Mouse (Mus musculus): ENCODE data around the gene Stk38l. TPM values are rescaled to one million over a fixed set of nuclear protein-coding genes. Genes with fewer than 3 reads are reported as not detected.

Stk38l gene
- polyA plus RNA-seq, 1 experiment from 2014 or later = 13.2 TPM

GRCm38 (mm10) chr6:146731031-146731430 lies 6.2 kb downstream of the Stk38l start:
- no peak for DNase-seq (ENCODE audit: low spot score)
- Histone ChIP-seq H3K4me2 (replicated peaks; ENCODE audit: low read depth, low read length) (no peak overlapping the region), H3K27me3 (replicated peaks; ENCODE audit: insufficient read depth, low read length) (no peaks in the 10 kb centered on the region), H3K27ac (ENCODE audit: low read length) (no peak overlapping the region), H3K4me1 (ENCODE audit: insufficient read depth, low read depth, low read length) (no peaks in the 10 kb centered on the region; the same call in 1 of the 2 replicates), H3K9ac (replicated peaks; ENCODE audit: low read depth) (no peak overlapping the region), H3K36me3 (ENCODE audit: insufficient read depth, low read length) (no peaks in the 10 kb centered on the region), H3K4me3 (ENCODE audit: low read depth, low read length) (no peak overlapping the region), H3K9me3 (ENCODE audit: low read length) (no peaks in the 10 kb centered on the region)
- ATAC-seq = no peak
- no peak for TF ChIP-seq CTCF (IDR thresholded peaks at IDR 0.05)
- TF ChIP-seq EP300 (IDR thresholded peaks at IDR 0.05) = no peak
- WGBS = 83% methylated on average over 1 of the region's 1 CpGs

- Histone ChIP-seq H3K4me3 (ENCODE audit: low read depth, low read length) (no peak overlapping the region), H3K27me3 (replicated peaks; ENCODE audit: insufficient read depth, low read length) (no peaks in the 10 kb centered on the region), H3K4me1 (ENCODE audit: insufficient read depth, low read depth, low read length) (no peaks in the 10 kb centered on the region; the same call in 1 of the 2 replicates), H3K9ac (replicated peaks; ENCODE audit: low read depth) (no peak overlapping the region), H3K9me3 (ENCODE audit: low read length) (no peaks in the 10 kb centered on the region), H3K27ac (ENCODE audit: low read length) (no peak overlapping the region), H3K4me2 (replicated peaks; ENCODE audit: low read depth, low read length) (no peak overlapping the region), H3K36me3 (ENCODE audit: insufficient read depth, low read length) (no peaks in the 10 kb centered on the region)
- ATAC-seq (no peak), DNase-seq (ENCODE audit: low spot score) (no peak)
- 50% methylated on average over 2 of the region's 2 CpGs for WGBS
- TF ChIP-seq EP300 (IDR thresholded peaks at IDR 0.05) (no peak), CTCF (IDR thresholded peaks at IDR 0.05) (no peak)
Measured at GRCm38 (mm10) chr6:146731692-146732091, 6.9 kb downstream of the Stk38l start.

GRCm38 (mm10) chr6:146732232-146732631 lies 7.4 kb downstream of the Stk38l start:
- 45% methylated on average over 3 of the region's 3 CpGs for WGBS
- no peak overlapping the region for H3K27ac ChIP-seq (ENCODE audit: low read length)

GRCm38 (mm10) chr6:146732676-146733075 lies 7.9 kb downstream of the Stk38l start:
- DNase-seq (ENCODE audit: low spot score) = no peak
- H3K27me3 ChIP-seq (replicated peaks; ENCODE audit: insufficient read depth, low read length) = no peaks in the 10 kb centered on the region
- no peak overlapping the region for H3K27ac ChIP-seq (ENCODE audit: low read length)
- no peak for ATAC-seq
- H3K4me2 ChIP-seq (replicated peaks; ENCODE audit: low read depth, low read length) = no peak overlapping the region
- H3K9ac ChIP-seq (replicated peaks; ENCODE audit: low read depth) = no peak overlapping the region
- H3K4me3 ChIP-seq (ENCODE audit: low read depth, low read length) = no peak overlapping the region
- TF ChIP-seq CTCF (IDR thresholded peaks at IDR 0.05) (no peak), EP300 (IDR thresholded peaks at IDR 0.05) (no peak)
- H3K36me3 ChIP-seq (ENCODE audit: insufficient read depth, low read length) = no peaks in the 10 kb centered on the region
- no peaks in the 10 kb centered on the region for H3K9me3 ChIP-seq (ENCODE audit: low read length)
- H3K4me1 ChIP-seq (ENCODE audit: insufficient read depth, low read depth, low read length) = no peaks in the 10 kb centered on the region; the same call in 1 of the 2 replicates
- 19% methylated on average over 1 of the region's 1 CpGs for WGBS

More at GRCm38 (mm10) chr6:146732232-146732631, 7.4 kb downstream of the Stk38l start:
- no peak for DNase-seq (ENCODE audit: low spot score)
- no peaks in the 10 kb centered on the region; the same call in 1 of the 2 replicates for H3K4me1 ChIP-seq (ENCODE audit: insufficient read depth, low read depth, low read length)
- H3K4me2 ChIP-seq (replicated peaks; ENCODE audit: low read depth, low read length) = no peak overlapping the region
- no peaks in the 10 kb centered on the region for H3K36me3 ChIP-seq (ENCODE audit: insufficient read depth, low read length)
- no peak for TF ChIP-seq CTCF (IDR thresholded peaks at IDR 0.05)
- TF ChIP-seq EP300 (IDR thresholded peaks at IDR 0.05) = no peak
- H3K9ac ChIP-seq (replicated peaks; ENCODE audit: low read depth) = no peak overlapping the region
- H3K9me3 ChIP-seq (ENCODE audit: low read length) = no peaks in the 10 kb centered on the region
- H3K4me3 ChIP-seq (ENCODE audit: low read depth, low read length) = no peak overlapping the region
- no peaks in the 10 kb centered on the region for H3K27me3 ChIP-seq (replicated peaks; ENCODE audit: insufficient read depth, low read length)
- ATAC-seq = no peak

GRCm38 (mm10) chr6:146733554-146733953 lies 8.8 kb downstream of the Stk38l start:
- Histone ChIP-seq H3K4me1 (ENCODE audit: insufficient read depth, low read depth, low read length) (no peaks in the 10 kb centered on the region; the same call in 1 of the 2 replicates), H3K4me2 (replicated peaks; ENCODE audit: low read depth, low read length) (no peak overlapping the region), H3K27ac (ENCODE audit: low read length) (no peak overlapping the region), H3K9ac (replicated peaks; ENCODE audit: low read depth) (no peak overlapping the region), H3K9me3 (ENCODE audit: low read length) (no peaks in the 10 kb centered on the region), H3K36me3 (ENCODE audit: insufficient read depth, low read length) (no peaks in the 10 kb centered on the region), H3K27me3 (replicated peaks; ENCODE audit: insufficient read depth, low read length) (no peaks in the 10 kb centered on the region), H3K4me3 (ENCODE audit: low read depth, low read length) (no peak overlapping the region)
- DNase-seq (ENCODE audit: low spot score) = no peak
- ATAC-seq = no peak
- WGBS = 50% methylated on average over 1 of the region's 1 CpGs
- TF ChIP-seq EP300 (IDR thresholded peaks at IDR 0.05) = no peak
- no peak for TF ChIP-seq CTCF (IDR thresholded peaks at IDR 0.05)

- TF ChIP-seq CTCF (IDR thresholded peaks at IDR 0.05) = no peak
- no peak overlapping the region for H3K4me2 ChIP-seq (replicated peaks; ENCODE audit: low read depth, low read length)
- no peak overlapping the region for H3K4me3 ChIP-seq (ENCODE audit: low read depth, low read length)
- no peaks in the 10 kb centered on the region; the same call in 1 of the 2 replicates for H3K4me1 ChIP-seq (ENCODE audit: insufficient read depth, low read depth, low read length)
- H3K9ac ChIP-seq (replicated peaks; ENCODE audit: low read depth) = no peak overlapping the region
- no peak for ATAC-seq
- 81% methylated on average over 1 of the region's 1 CpGs for WGBS
- no peaks in the 10 kb centered on the region for H3K36me3 ChIP-seq (ENCODE audit: insufficient read depth, low read length)
- H3K9me3 ChIP-seq (ENCODE audit: low read length) = no peaks in the 10 kb centered on the region
- no peaks in the 10 kb centered on the region for H3K27me3 ChIP-seq (replicated peaks; ENCODE audit: insufficient read depth, low read length)
- DNase-seq (ENCODE audit: low spot score) = no peak
- H3K27ac ChIP-seq (ENCODE audit: low read length) = no peak overlapping the region
Measured at GRCm38 (mm10) chr6:146738889-146739288, 14.1 kb downstream of the Stk38l start.

GRCm38 (mm10) chr6:146740724-146741123 lies 15.9 kb downstream of the Stk38l start:
- ATAC-seq (no peak), DNase-seq (ENCODE audit: low spot score) (no peak)
- H3K9ac ChIP-seq (replicated peaks; ENCODE audit: low read depth) = no peak overlapping the region
- TF ChIP-seq EP300 (IDR thresholded peaks at IDR 0.05) (no peak), CTCF (IDR thresholded peaks at IDR 0.05) (no peak)
- no peak overlapping the region for H3K27ac ChIP-seq (ENCODE audit: low read length)
- no peak overlapping the region for H3K4me3 ChIP-seq (ENCODE audit: low read depth, low read length)
- H3K9me3 ChIP-seq (ENCODE audit: low read length) = no peaks in the 10 kb centered on the region
- no peak overlapping the region for H3K4me2 ChIP-seq (replicated peaks; ENCODE audit: low read depth, low read length)
- no peaks in the 10 kb centered on the region for H3K4me1 ChIP-seq (ENCODE audit: insufficient read depth, low read depth, low read length)
- no peaks in the 10 kb centered on the region for H3K27me3 ChIP-seq (replicated peaks; ENCODE audit: insufficient read depth, low read length)
- H3K36me3 ChIP-seq (ENCODE audit: insufficient read depth, low read length) = no peaks in the 10 kb centered on the region
